Mouse (Mus musculus) spleen, adult 2 months (tissue): ENCODE results near the gene Lrp3.

Experiments
- CTCF ChIP-seq: fragments of 200-500 bp; IDR thresholded peaks from 2 replicates; pipeline ENCODE4 v1.5.1; 2011; ENCODE audit warnings: mild to moderate bottlenecking, inconsistent platforms; ENCODE audit not compliant: insufficient read depth, insufficient read length, insufficient replicate concordance; ENCODE audit errors: extremely low read depth
- POLR2A ChIP-seq: fragments of 200-500 bp; IDR thresholded peaks from 2 replicates; pipeline ENCODE4 v1.6.1; 2011; ENCODE audit warnings: low read depth, low read length, inconsistent platforms

DNA sequence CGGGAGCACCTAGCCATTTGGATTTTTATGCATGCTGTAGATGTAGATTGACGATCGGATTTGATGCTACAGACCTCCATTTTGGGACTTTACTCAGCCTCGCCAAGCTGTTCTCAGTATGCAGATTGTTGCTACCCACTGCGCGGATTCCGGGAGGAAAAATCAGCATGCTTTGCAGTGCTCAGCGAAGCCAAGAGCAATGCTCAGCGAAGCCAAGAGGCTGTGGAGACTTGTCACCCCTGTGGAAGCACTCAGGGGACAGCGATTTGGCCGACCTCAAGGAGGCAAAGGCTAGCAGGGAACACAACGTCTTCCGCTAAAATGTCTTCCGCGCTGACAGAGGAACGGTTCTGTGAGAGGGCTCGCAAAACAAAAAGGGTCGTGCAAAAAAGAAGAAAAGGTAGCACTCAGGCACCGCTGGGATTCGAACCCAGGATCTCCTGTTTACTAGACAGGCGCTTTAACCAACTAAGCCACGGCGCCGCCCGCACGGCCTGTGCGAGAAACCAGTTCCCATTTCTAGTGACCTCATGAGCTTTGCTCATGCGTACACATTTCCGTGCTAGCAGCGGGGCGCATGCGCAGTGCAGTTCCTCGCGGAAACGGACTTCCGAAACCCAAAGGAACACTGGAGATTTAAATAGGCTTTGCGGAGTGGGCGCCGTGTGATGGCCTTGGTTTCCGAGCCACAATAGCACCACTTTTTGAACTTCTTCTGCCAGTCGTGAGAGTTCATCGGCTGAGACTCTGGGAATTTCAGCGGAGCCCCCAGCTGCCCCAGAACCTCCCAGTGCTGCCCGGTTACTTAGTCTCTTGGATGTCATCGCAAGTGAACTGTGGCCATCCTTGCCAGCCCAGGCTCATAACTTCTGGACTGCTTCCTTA, 19.3 kb upstream of the Lrp3 start:
- TF ChIP-seq CTCF (no peak), POLR2A (no peak; the same call in 1 of the 2 replicates)
